Mouse (Mus musculus): ENCODE data around the gene Irgq. TPM values are rescaled to one million over a fixed set of nuclear protein-coding genes. Genes with fewer than 3 reads are reported as not detected.

The Irgq gene
- total and polyA plus RNA-seq, 2 experiments from 2014 or later: 4.8 to 24.5 TPM

GRCm38 (mm10) chr7:24485481-24485880, 45.0 kb upstream of the Irgq start:
- TF ChIP-seq CTCF (IDR thresholded peaks at IDR 0.05; ENCODE audit: low read depth) (no peak), EP300 (IDR thresholded peaks at IDR 0.05; ENCODE audit: low read depth) (no peak)
- 67% methylated on average over 9 of the region's 9 CpGs for WGBS
- no peak overlapping the region for H3K9ac ChIP-seq (replicated peaks; ENCODE audit: low read depth, low read length)
- no peak overlapping the region for H3K27ac ChIP-seq (ENCODE audit: low read depth)
- H3K4me1 ChIP-seq (ENCODE audit: control insufficient read depth, insufficient read depth): peaks cover 6% of the 10 kb centered on the region; the same call in 1 of the 2 replicates
- H3K9me3 ChIP-seq (replicated peaks; ENCODE audit: control insufficient read depth, low read length): no peaks in the 10 kb centered on the region
- no peak overlapping the region for H3K4me3 ChIP-seq (ENCODE audit: low read depth, low read length)
- no peak for DNase-seq (ENCODE audit: low spot score)
- H3K4me2 ChIP-seq (ENCODE audit: low read depth, low read length): no peak overlapping the region
- H3K27me3 ChIP-seq (ENCODE audit: control insufficient read depth, insufficient read depth, low read length): peaks cover 31% of the 10 kb centered on the region
- H3K36me3 ChIP-seq (replicated peaks; ENCODE audit: control insufficient read depth, insufficient read depth, low read length): no peaks in the 10 kb centered on the region
- no peak for ATAC-seq (ENCODE audit: insufficient read depth, low read depth)

DNA sequence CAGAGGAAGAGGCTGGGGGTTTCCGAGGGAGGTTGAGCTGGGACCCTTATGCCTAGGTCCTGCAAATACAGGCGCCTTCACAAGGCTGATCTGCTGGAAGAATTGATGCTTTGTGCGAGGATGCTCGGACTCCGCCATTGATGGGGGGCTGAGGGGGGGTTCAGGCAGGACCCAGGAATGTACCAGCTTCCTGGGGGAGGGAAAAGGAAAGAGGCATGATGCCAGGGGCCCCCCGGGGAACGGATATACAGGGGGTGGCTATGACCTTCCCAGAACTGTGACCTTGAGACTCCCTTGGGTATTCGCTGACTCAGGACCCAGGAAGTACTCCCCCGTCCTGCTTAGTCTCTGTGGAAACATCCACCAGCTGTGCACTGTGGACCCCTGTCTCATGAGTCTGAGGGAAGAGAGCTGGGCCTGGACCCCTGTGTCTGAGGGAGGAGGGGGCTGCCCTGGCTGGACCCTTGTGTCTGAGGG, 43.8 kb upstream of the Irgq start:
- TF ChIP-seq EP300 (IDR thresholded peaks at IDR 0.05; ENCODE audit: low read depth): no peak
- TF ChIP-seq CTCF (IDR thresholded peaks at IDR 0.05; ENCODE audit: low read depth): no peak
- Histone ChIP-seq H3K9me3 (replicated peaks; ENCODE audit: control insufficient read depth, low read length) (no peaks in the 10 kb centered on the region), H3K27me3 (ENCODE audit: control insufficient read depth, insufficient read depth, low read length) (peaks cover 19% of the 10 kb centered on the region), H3K4me2 (ENCODE audit: low read depth, low read length) (no peak overlapping the region), H3K9ac (replicated peaks; ENCODE audit: low read depth, low read length) (no peak overlapping the region), H3K27ac (ENCODE audit: low read depth) (no peak overlapping the region), H3K36me3 (replicated peaks; ENCODE audit: control insufficient read depth, insufficient read depth, low read length) (no peaks in the 10 kb centered on the region), H3K4me1 (ENCODE audit: control insufficient read depth, insufficient read depth) (peaks cover under 1% of the 10 kb centered on the region; the same call in 1 of the 2 replicates), H3K4me3 (ENCODE audit: low read depth, low read length) (no peak overlapping the region)
- DNase-seq (ENCODE audit: low spot score): no peak
- WGBS: 53% methylated on average over 9 of the region's 9 CpGs
- ATAC-seq (ENCODE audit: insufficient read depth, low read depth): no peak

DNA sequence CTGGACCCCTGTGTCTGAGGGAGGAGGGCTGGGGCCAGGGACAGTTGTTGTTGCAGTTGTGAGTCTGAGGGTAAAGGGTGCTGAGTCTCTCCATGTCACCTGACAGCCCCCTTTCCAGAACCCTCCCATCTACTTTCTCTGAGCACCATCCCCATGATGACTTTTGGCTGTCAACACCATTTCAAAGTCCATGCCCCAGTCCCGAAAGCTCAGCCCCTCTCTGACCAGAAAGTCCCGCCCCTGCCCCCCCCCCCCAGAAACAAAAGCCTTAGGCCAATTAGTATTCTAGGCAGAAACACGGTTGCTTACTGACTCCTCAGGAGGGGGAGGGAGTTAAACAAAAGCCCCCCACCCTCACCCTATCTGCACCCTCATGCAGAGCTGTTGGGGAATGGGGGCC, 43.1 kb upstream of the Irgq start:
- Histone ChIP-seq H3K4me2 (ENCODE audit: low read depth, low read length) (no peak overlapping the region), H3K9ac (replicated peaks; ENCODE audit: low read depth, low read length) (no peak overlapping the region), H3K36me3 (replicated peaks; ENCODE audit: control insufficient read depth, insufficient read depth, low read length) (no peaks in the 10 kb centered on the region), H3K4me1 (ENCODE audit: control insufficient read depth, insufficient read depth) (no peaks in the 10 kb centered on the region), H3K27me3 (ENCODE audit: control insufficient read depth, insufficient read depth, low read length) (peaks cover 12% of the 10 kb centered on the region; the same call in 1 of the 2 replicates), H3K4me3 (ENCODE audit: low read depth, low read length) (no peak overlapping the region), H3K9me3 (replicated peaks; ENCODE audit: control insufficient read depth, low read length) (no peaks in the 10 kb centered on the region), H3K27ac (ENCODE audit: low read depth) (no peak overlapping the region)
- TF ChIP-seq EP300 (IDR thresholded peaks at IDR 0.05; ENCODE audit: low read depth) (no peak), CTCF (IDR thresholded peaks at IDR 0.05; ENCODE audit: low read depth) (no peak)
- WGBS: 13% methylated on average over 3 of the region's 3 CpGs
- ATAC-seq (ENCODE audit: insufficient read depth, low read depth) (no peak), DNase-seq (ENCODE audit: low spot score) (no peak)

GRCm38 (mm10) chr7:24488303-24488702, 42.2 kb upstream of the Irgq start:
- H3K27me3 ChIP-seq (ENCODE audit: control insufficient read depth, insufficient read depth, low read length): peaks cover 12% of the 10 kb centered on the region; the same call in 1 of the 2 replicates
- WGBS: 84% methylated on average over 8 of the region's 8 CpGs
- no peak overlapping the region for H3K4me3 ChIP-seq (ENCODE audit: low read depth, low read length)
- no peak overlapping the region for H3K4me2 ChIP-seq (ENCODE audit: low read depth, low read length)
- TF ChIP-seq CTCF (IDR thresholded peaks at IDR 0.05; ENCODE audit: low read depth): no peak
- no peak for TF ChIP-seq EP300 (IDR thresholded peaks at IDR 0.05; ENCODE audit: low read depth)
- no peak overlapping the region for H3K9ac ChIP-seq (replicated peaks; ENCODE audit: low read depth, low read length)
- H3K4me1 ChIP-seq (ENCODE audit: control insufficient read depth, insufficient read depth): no peaks in the 10 kb centered on the region
- no peak overlapping the region for H3K27ac ChIP-seq (ENCODE audit: low read depth)
- no peak for ATAC-seq (ENCODE audit: insufficient read depth, low read depth)
- DNase-seq (ENCODE audit: low spot score): no peak
- no peaks in the 10 kb centered on the region for H3K36me3 ChIP-seq (replicated peaks; ENCODE audit: control insufficient read depth, insufficient read depth, low read length)
- no peaks in the 10 kb centered on the region for H3K9me3 ChIP-seq (replicated peaks; ENCODE audit: control insufficient read depth, low read length)

- TF ChIP-seq CTCF (IDR thresholded peaks at IDR 0.05; ENCODE audit: low read depth): no peak
- no peak for TF ChIP-seq EP300 (IDR thresholded peaks at IDR 0.05; ENCODE audit: low read depth)
- H3K27me3 ChIP-seq (ENCODE audit: control insufficient read depth, insufficient read depth, low read length): peaks cover 50% of the 10 kb centered on the region
Measured at GRCm38 (mm10) chr7:24499856-24500577, 30.5 kb upstream of the Irgq start.

More at GRCm38 (mm10) chr7:24499856-24500577, 30.5 kb upstream of the Irgq start:
- no peak for DNase-seq (ENCODE audit: low spot score)
- H3K9ac ChIP-seq (replicated peaks; ENCODE audit: low read depth, low read length): no peak overlapping the region
- H3K4me2 ChIP-seq (ENCODE audit: low read depth, low read length): peak overlapping the region; percentile 47
- H3K4me1 ChIP-seq (ENCODE audit: control insufficient read depth, insufficient read depth): peaks cover 8% of the 10 kb centered on the region; the same call in 1 of the 2 replicates
- no peaks in the 10 kb centered on the region for H3K9me3 ChIP-seq (replicated peaks; ENCODE audit: control insufficient read depth, low read length)
- peak overlapping the region; percentile 31 for H3K4me3 ChIP-seq (ENCODE audit: low read depth, low read length)
- WGBS: 7% methylated on average over 43 of the region's 43 CpGs
- H3K36me3 ChIP-seq (replicated peaks; ENCODE audit: control insufficient read depth, insufficient read depth, low read length): no peaks in the 10 kb centered on the region
- no peak overlapping the region for H3K27ac ChIP-seq (ENCODE audit: low read depth)
- ATAC-seq (ENCODE audit: insufficient read depth, low read depth): peak; percentile 25; the same call in 1 of the 2 replicates

All from heart, postnatal 0 days (tissue).